Mouse (Mus musculus) CH12F3 (cell line): ENCODE results near the gene Hivep2.

ENCODE experiments used
- in situ Hi-C: fragments of 300-500 bp; cut with MboI; formaldehyde crosslinking; loops from 2 replicates; pipeline ENCODE4 v1.14.3; 2020; ENCODE audit warnings: low sequenced_read_pairs

Hivep2 gene

DNA sequence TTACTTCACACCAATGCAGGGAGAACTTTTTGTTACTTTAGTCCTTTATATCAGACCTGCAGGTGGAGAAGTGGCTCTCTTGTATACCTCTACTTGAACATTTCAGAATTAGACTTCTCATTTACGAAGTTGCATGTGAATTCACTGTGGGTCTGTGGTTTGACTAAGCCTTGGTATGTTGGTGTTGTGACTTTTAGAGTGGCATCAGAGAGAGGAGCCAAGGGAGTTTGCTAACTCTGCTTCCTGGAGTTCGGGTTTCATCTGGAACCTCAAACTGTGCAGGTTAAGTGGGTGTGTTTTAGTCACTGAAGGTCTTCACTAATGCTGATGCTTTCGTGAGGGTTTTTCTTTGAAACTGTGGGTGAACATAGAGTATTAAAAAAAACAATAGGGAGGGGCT is 4.4 kb downstream of the Hivep2 start:
- in situ Hi-C loops, result loop anchor here (25.0 kb wide), 1 partner anchor 408 kb away; the partner anchor contains the start of genes Adat2 and Pex3

GRCm38 (mm10) chr10:13971268-13971667 is 5.4 kb downstream of the Hivep2 start:
- in situ Hi-C loops, result loop anchor here (25.0 kb wide), 1 partner anchor 409 kb away; the partner anchor contains the start of genes Adat2 and Pex3

GRCm38 (mm10) chr10:13973563-13974179 is 7.8 kb downstream of the Hivep2 start:
- in situ Hi-C loops, result loop anchor here (25.0 kb wide), 1 partner anchor 411 kb away; the partner anchor contains the start of genes Adat2 and Pex3

- in situ Hi-C loops, result loop anchor here (25.0 kb wide), 1 partner anchor 412 kb away; the partner anchor contains the start of genes Adat2 and Pex3
Measured at GRCm38 (mm10) chr10:13974472-13974871, 8.6 kb downstream of the Hivep2 start.

DNA sequence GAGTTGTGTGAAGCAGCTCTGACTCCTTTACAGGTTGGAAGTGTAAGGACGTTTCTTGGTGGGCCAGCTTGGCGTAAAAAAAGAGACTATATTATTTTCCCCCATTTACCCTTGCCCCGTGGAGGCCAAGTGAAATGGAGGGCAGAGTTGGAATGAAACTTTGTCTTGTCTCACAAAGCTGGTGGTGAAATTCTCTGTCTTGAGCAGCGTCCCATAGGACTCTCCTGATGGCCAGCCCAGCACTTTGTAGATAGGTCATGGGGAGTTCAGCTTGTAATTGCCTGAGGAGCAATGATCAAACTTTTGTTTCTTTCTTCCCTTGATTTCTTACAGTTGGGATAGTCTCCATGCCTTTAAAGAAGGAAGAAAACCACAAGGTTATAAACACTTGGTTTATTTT is 10.0 kb downstream of the Hivep2 start:
- in situ Hi-C loops, result no loop called here

DNA sequence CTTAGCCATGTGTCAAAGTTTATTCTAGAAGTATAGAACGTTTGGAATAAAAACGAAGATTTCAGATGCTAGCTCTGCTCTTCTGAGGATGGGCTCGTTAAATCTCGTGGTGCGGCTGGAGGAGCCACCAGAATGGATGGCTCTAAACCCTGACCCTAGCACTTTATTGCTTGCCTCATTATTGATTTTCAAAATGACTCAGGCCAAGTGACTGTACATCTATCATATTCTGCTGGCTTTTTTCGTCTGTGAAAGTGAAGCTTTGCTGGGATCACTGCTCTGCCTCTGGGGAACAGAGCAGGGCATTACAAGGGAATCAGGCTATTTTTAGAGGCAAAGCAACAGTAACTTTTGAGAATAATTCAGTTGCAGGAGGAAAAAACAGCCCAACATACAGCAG is 10.4 kb downstream of the Hivep2 start:
- in situ Hi-C loops, result no loop called here

- in situ Hi-C loops, result no loop called here
Measured at GRCm38 (mm10) chr10:13982271-13982670, 16.4 kb downstream of the Hivep2 start.

GRCm38 (mm10) chr10:13982769-13983381 is 17.0 kb downstream of the Hivep2 start:
- in situ Hi-C loops, result no loop called here

GRCm38 (mm10) chr10:13983631-13984030 is 17.8 kb downstream of the Hivep2 start:
- in situ Hi-C loops, result no loop called here

GRCm38 (mm10) chr10:13984233-13984632 is 18.4 kb downstream of the Hivep2 start:
- in situ Hi-C loops, result no loop called here

GRCm38 (mm10) chr10:13986539-13986938 is 20.7 kb downstream of the Hivep2 start:
- in situ Hi-C loops, result no loop called here

DNA sequence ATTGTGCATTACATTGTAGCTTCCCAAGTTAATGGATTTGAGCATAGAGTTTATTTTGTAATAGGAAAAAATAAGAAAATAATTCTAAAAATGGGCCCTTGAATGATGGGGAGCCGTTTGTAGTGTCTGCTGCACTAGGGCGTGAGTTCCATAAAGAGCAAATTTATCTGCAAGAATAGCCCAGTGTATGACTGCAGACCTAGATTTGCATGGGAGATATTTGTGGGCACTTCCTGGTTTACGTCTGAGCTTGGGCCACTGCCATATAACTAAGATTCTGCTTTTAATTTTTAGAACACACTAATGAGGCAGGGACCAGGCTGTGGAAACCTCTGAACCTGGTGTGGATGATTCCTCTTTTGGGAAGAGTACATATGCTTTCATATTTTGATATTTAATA is 21.5 kb downstream of the Hivep2 start:
- in situ Hi-C loops, result no loop called here

- in situ Hi-C loops, result no loop called here
Measured at GRCm38 (mm10) chr10:13988280-13988679, 22.4 kb downstream of the Hivep2 start.

DNA sequence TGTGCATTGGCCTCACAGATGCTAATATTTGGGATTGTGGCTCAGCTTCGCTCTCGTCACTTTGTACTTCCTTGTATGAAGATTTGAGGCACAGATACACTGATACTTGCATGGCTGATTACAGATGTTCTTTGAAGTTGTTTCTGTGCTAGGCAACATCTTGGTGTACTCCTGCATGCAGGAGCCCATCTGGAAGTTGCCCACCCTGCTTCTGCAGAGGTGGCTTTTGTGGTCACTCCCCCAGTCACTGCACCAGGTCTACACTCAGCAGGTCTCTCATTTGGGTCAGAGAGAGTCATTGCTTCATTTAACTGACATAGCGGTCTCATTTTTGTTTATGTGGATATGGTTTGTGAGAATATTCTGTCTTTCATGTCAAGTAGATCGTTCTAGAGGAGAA is 22.9 kb downstream of the Hivep2 start:
- in situ Hi-C loops, result no loop called here

DNA sequence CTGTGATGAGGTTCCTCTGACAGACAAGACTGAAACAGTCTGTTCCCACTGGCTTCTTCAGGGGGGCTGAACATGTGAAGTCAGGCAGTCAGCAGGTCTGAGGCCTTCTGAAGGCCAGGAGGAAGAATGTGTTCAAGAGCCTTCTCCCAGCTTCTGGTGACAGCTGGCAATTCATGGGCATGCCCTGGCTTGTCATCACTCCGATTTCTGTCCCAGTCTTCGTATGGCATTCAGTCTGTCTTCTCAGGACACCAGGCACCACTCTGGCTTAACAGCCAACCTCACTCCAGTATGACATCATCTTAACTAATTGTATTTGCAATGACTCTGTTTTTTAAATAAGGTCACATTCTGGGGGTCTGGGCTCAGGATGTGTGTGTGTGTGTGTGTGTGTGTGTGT is 25.0 kb downstream of the Hivep2 start:
- in situ Hi-C loops, result no loop called here

DNA sequence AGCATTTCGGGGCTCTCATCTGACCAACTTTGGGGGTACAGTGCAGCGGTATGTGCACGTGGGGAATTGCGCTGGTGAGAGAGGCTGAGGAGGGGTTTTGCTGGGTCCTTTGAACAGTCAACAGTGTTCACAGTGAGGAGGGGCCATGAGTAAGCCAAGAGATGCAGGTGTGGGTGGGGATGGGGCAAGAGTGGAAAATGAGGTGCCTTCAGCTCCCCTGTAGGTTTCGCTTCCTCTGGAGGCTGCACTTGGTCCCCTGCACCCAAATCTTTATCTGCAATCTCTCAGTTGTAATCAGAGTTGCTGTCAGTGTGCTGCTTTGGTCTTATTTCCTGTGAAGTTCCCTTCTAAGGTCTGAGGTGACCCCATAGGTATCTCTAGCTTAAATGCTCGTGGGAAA is 27.5 kb downstream of the Hivep2 start:
- in situ Hi-C loops, result no loop called here

DNA sequence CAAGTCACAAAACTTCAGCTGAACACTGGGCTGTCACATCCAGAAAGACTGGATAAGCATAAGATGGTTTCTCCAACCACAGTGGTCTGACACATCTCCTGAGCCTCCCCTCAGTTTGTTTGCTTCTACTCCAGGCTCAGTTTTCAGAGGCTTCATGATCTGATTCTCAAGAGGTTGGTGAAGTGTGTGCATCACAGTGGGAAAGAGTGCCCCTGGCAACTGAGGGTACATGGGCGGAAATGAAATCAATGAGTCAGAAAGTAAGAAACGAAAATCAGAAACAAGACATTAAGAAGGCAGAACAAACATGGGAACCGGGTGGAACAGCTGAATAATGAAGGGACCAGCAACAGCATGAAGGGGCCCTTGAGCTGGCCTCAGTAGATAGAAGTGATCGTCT is 31.5 kb downstream of the Hivep2 start:
- in situ Hi-C loops, result no loop called here

- in situ Hi-C loops, result no loop called here
Measured at GRCm38 (mm10) chr10:14004769-14005517, 39.1 kb downstream of the Hivep2 start.

GRCm38 (mm10) chr10:14009721-14010120 is 43.8 kb downstream of the Hivep2 start:
- in situ Hi-C loops, result no loop called here

DNA sequence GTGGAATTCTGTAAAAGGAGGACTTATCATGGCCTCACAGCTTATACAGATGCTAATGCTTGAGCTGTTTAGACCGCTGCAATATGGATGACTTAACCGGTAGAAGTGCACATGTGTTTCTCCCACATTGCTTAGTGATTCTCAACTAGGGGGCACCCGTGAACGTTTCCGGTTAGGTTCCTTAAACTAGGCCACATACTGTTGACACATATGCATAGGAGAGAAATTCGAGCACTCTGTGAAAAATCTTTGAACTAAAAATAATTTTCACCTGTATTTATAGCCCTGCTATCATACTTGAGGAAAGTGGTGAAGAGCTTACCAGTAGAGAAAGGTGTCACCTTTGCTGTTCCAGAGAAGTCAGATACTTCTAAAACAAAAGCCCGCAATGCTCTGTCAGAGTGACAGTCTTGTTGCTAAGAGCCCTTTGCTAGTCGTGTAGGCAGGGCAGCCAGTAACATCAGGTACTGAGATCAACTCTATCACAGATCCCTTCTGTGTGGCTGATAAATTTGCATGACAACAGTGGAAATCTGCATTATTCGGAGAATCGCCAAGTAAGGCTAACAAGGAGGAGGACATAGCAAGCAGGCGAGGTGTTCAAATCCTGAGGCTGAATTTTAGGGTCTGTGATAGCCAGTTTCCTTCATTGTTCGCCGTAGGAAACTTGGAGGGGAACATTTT is 50.6 kb downstream of the Hivep2 start:
- in situ Hi-C loops, result no loop called here

GRCm38 (mm10) chr10:14017338-14017737 is 51.5 kb downstream of the Hivep2 start:
- in situ Hi-C loops, result no loop called here
